Mouse (Mus musculus): ENCODE results near the gene E2f8. TPM values are rescaled to one million over a fixed set of nuclear protein-coding genes. Genes with fewer than 3 reads are reported as not detected.

E2f8 gene
- polyA plus RNA-seq, 1 experiment from 2014 or later, result 29.1 TPM

DNA sequence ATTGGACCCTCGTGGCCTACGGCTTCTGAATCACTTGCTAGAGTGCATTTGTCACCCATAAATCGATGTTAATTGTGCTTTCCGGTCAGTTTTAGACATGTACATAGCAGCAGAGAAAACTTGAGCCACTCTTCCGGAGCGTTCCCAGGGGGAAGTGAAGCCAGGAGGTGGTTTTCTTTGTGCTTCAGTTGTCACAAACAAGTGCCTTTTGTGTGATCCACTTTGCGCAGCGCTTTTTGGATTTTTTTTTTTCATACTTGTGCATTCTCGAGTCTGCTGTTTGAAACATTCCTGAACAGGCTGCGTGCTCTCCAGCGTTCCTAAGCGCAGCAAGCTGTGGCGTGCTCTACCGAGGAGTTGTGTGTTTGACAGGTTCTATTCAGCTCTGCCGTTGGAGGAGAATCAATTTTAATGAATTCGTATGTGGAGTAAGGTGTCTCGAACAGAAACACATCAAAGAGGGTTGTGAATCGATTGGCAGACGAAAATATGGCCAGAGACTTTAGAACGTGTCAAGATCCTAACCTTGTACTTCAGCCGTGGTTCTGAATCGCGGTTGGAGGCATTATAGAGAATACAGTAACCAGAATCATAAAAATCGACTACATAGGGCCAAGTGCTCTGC, 16.3 kb upstream of the E2f8 start:
- Histone ChIP-seq H3K36me3 (ENCODE audit: control insufficient read depth, insufficient read depth, low read length) (no peaks in the 10 kb centered on the region), H3K27ac (ENCODE audit: low read depth, low read length) (peak overlapping the region; percentile 41; the same call in 1 of the 2 replicates), H3K9ac (ENCODE audit: low read length) (no peak overlapping the region; the same call in 1 of the 2 replicates), H3K27me3 (ENCODE audit: control insufficient read depth, insufficient read depth, low read length) (peaks cover 12% of the 10 kb centered on the region; the same call in 1 of the 2 replicates), H3K4me1 (replicated peaks; ENCODE audit: control insufficient read depth, insufficient read depth, low read length) (peaks cover 16% of the 10 kb centered on the region), H3K9me3 (ENCODE audit: control insufficient read depth, low read length) (no peaks in the 10 kb centered on the region), H3K4me2 (ENCODE audit: low read depth, low read length, severe bottlenecking) (peak overlapping the region; percentile 22; the same call in 1 of the 2 replicates), H3K4me3 (ENCODE audit: low read depth, low read length) (no peak overlapping the region)
- no peak for ATAC-seq (replicated peaks; ENCODE audit: low FRiP score)
- DNase-seq (ENCODE audit: low spot score), result no peak
- WGBS, result 31% methylated on average over 24 of the region's 24 CpGs

DNA sequence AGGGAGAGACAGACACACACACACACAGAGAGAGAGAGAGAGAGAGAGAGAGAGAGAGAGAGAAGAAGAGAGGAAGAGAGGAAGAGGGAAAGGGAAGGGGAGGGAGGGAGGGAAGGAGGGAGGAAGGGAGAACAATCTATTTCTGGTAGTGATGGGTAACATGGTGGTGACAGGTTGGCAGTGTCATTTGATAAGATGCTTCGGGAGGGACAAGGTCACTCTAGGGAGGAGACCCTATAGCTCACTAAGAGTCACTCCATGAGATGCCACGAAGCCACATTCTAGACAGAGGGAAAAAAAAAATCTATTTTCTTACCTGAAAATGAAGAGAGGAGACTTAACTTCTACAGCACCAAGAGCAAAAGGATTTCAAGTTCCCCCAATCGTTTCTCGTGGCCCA, 14.7 kb upstream of the E2f8 start:
- Histone ChIP-seq H3K9ac (ENCODE audit: low read length) (no peak overlapping the region), H3K9me3 (ENCODE audit: control insufficient read depth, low read length) (no peaks in the 10 kb centered on the region), H3K4me1 (replicated peaks; ENCODE audit: control insufficient read depth, insufficient read depth, low read length) (peaks cover 18% of the 10 kb centered on the region), H3K36me3 (ENCODE audit: control insufficient read depth, insufficient read depth, low read length) (no peaks in the 10 kb centered on the region), H3K4me3 (ENCODE audit: low read depth, low read length) (no peak overlapping the region), H3K27ac (ENCODE audit: low read depth, low read length) (no peak overlapping the region), H3K4me2 (ENCODE audit: low read depth, low read length, severe bottlenecking) (no peak overlapping the region), H3K27me3 (ENCODE audit: control insufficient read depth, insufficient read depth, low read length) (peaks cover 12% of the 10 kb centered on the region; the same call in 1 of the 2 replicates)
- no peak for DNase-seq (ENCODE audit: low spot score)
- 89% methylated on average over 4 of the region's 4 CpGs for WGBS
- no peak for ATAC-seq (replicated peaks; ENCODE audit: low FRiP score)

DNA sequence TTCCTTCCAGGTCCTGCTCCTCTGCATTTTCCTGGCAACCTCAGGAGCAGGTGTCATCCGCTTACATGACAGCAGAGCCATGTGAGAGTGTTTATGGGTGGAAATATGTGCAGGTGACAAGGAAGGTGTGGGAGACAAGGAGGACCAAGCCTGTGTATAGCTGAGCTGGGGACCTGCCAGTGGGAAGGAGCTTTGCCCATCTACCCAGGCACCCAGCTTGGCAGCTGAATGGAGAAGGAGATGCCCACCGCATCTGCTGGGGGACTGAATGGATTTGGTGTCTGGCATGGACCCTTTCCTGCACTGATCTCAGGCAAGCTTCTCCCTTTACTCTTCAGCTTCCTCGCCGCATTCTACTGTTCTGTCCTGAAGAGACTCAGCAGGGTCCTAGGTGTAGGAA, 14.1 kb upstream of the E2f8 start:
- Histone ChIP-seq H3K4me3 (ENCODE audit: low read depth, low read length) (no peak overlapping the region), H3K9me3 (ENCODE audit: control insufficient read depth, low read length) (no peaks in the 10 kb centered on the region), H3K9ac (ENCODE audit: low read length) (no peak overlapping the region), H3K4me1 (replicated peaks; ENCODE audit: control insufficient read depth, insufficient read depth, low read length) (peaks cover 22% of the 10 kb centered on the region), H3K4me2 (ENCODE audit: low read depth, low read length, severe bottlenecking) (no peak overlapping the region), H3K27me3 (ENCODE audit: control insufficient read depth, insufficient read depth, low read length) (peaks cover 12% of the 10 kb centered on the region; the same call in 1 of the 2 replicates), H3K27ac (ENCODE audit: low read depth, low read length) (no peak overlapping the region), H3K36me3 (ENCODE audit: control insufficient read depth, insufficient read depth, low read length) (no peaks in the 10 kb centered on the region)
- 93% methylated on average over 4 of the region's 4 CpGs for WGBS
- DNase-seq (ENCODE audit: low spot score) (no peak), ATAC-seq (replicated peaks; ENCODE audit: low FRiP score) (no peak)

- no peak for DNase-seq (ENCODE audit: low spot score)
- H3K27me3 ChIP-seq (ENCODE audit: control insufficient read depth, insufficient read depth, low read length), result peaks cover 10% of the 10 kb centered on the region; the same call in 1 of the 2 replicates
- WGBS, result 76% methylated on average over 6 of the region's 6 CpGs
These were observed 13.4 kb upstream of the E2f8 start for GRCm38 (mm10) chr7:48894763-48895162.

DNA sequence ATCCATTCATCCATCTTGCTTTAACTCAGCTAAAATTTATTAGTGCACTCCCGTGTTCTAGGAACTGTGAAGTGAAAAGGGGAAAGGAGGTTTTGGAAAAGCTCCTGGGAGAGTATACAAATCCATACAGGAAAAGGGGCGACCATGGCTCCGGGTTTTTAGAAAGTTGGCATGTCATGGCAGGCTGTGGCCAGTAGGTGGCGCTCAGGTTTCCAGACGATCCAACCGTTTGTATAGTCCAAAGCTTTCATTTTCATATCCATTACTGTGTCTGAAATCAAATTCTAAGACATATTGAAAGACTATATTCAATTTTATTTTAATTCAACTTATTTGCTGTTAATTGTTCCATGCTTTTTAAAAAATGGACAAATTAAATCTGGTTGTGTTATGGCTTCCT, 12.8 kb upstream of the E2f8 start:
- Histone ChIP-seq H3K9me3 (ENCODE audit: control insufficient read depth, low read length) (no peaks in the 10 kb centered on the region), H3K27ac (ENCODE audit: low read depth, low read length) (no peak overlapping the region), H3K9ac (ENCODE audit: low read length) (no peak overlapping the region), H3K27me3 (ENCODE audit: control insufficient read depth, insufficient read depth, low read length) (peaks cover 8% of the 10 kb centered on the region; the same call in 1 of the 2 replicates), H3K4me2 (ENCODE audit: low read depth, low read length, severe bottlenecking) (no peak overlapping the region), H3K36me3 (ENCODE audit: control insufficient read depth, insufficient read depth, low read length) (no peaks in the 10 kb centered on the region), H3K4me3 (ENCODE audit: low read depth, low read length) (no peak overlapping the region), H3K4me1 (replicated peaks; ENCODE audit: control insufficient read depth, insufficient read depth, low read length) (peaks cover 24% of the 10 kb centered on the region)
- DNase-seq (ENCODE audit: low spot score) (peak; percentile 84), ATAC-seq (replicated peaks; ENCODE audit: low FRiP score) (no peak)
- 3% methylated on average over 6 of the region's 6 CpGs for WGBS

More at GRCm38 (mm10) chr7:48894763-48895162, 13.4 kb upstream of the E2f8 start:
- H3K4me3 ChIP-seq (ENCODE audit: low read depth, low read length), result no peak overlapping the region
- H3K9me3 ChIP-seq (ENCODE audit: control insufficient read depth, low read length), result no peaks in the 10 kb centered on the region
- no peaks in the 10 kb centered on the region for H3K36me3 ChIP-seq (ENCODE audit: control insufficient read depth, insufficient read depth, low read length)
- no peak for ATAC-seq (replicated peaks; ENCODE audit: low FRiP score)
- H3K9ac ChIP-seq (ENCODE audit: low read length), result no peak overlapping the region
- peaks cover 24% of the 10 kb centered on the region for H3K4me1 ChIP-seq (replicated peaks; ENCODE audit: control insufficient read depth, insufficient read depth, low read length)
- no peak overlapping the region for H3K27ac ChIP-seq (ENCODE audit: low read depth, low read length)
- H3K4me2 ChIP-seq (ENCODE audit: low read depth, low read length, severe bottlenecking), result no peak overlapping the region

DNA sequence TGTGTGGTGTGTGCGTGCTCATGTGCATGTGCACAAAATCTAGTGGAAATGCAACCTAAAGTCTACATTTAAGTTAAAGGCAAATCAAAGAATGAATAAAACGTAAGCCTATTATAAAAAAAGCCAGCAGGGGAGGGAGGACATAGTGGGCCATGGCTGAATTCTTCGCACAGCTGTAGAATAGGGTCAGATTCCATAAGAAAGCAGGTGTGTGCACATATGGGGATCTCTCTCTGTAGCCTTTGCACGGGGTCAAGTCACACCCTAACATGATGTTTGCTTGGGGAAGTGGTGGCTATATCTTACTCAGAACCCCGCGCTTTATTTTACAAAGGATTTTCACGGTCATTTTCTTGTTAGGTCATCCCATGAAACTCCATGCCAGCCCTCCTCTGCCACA, 11.7 kb upstream of the E2f8 start:
- peaks cover 23% of the 10 kb centered on the region for H3K4me1 ChIP-seq (replicated peaks; ENCODE audit: control insufficient read depth, insufficient read depth, low read length)
- H3K4me3 ChIP-seq (ENCODE audit: low read depth, low read length), result no peak overlapping the region
- H3K27me3 ChIP-seq (ENCODE audit: control insufficient read depth, insufficient read depth, low read length), result peaks cover 4% of the 10 kb centered on the region; the same call in 1 of the 2 replicates
- no peak overlapping the region for H3K9ac ChIP-seq (ENCODE audit: low read length)
- WGBS, result 82% methylated on average over 7 of the region's 7 CpGs
- no peak for ATAC-seq (replicated peaks; ENCODE audit: low FRiP score)
- no peak overlapping the region for H3K27ac ChIP-seq (ENCODE audit: low read depth, low read length)
- no peaks in the 10 kb centered on the region for H3K9me3 ChIP-seq (ENCODE audit: control insufficient read depth, low read length)
- no peak overlapping the region for H3K4me2 ChIP-seq (ENCODE audit: low read depth, low read length, severe bottlenecking)
- no peak for DNase-seq (ENCODE audit: low spot score)
- no peaks in the 10 kb centered on the region for H3K36me3 ChIP-seq (ENCODE audit: control insufficient read depth, insufficient read depth, low read length)

DNA sequence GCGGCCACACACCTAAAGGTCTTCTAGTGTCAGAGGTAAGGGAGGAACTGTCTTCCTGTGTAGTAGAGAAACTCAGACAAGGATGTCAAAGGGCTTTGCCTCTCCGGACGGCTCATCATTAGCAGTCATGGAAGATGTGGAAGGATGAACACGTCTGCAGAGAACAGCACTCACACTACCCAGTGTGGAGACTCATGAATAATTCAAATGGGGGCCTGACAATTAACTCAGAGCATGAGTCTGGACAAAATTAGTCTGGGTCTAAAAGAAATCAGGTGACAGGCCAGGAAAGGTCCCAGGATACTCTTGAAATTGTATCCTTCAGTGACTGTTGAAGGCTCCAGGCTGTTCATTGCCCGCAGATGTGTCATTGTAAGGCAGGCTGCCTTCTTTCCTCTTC, 9.6 kb upstream of the E2f8 start:
- Histone ChIP-seq H3K27me3 (ENCODE audit: control insufficient read depth, insufficient read depth, low read length) (peaks cover 4% of the 10 kb centered on the region; the same call in 1 of the 2 replicates), H3K27ac (ENCODE audit: low read depth, low read length) (0 out of 2 replicates have a peak overlapping the region, but pooled peaks have one; percentile 31), H3K4me2 (ENCODE audit: low read depth, low read length, severe bottlenecking) (no peak overlapping the region), H3K36me3 (ENCODE audit: control insufficient read depth, insufficient read depth, low read length) (no peaks in the 10 kb centered on the region), H3K9me3 (ENCODE audit: control insufficient read depth, low read length) (no peaks in the 10 kb centered on the region), H3K4me3 (ENCODE audit: low read depth, low read length) (no peak overlapping the region), H3K4me1 (replicated peaks; ENCODE audit: control insufficient read depth, insufficient read depth, low read length) (peaks cover 13% of the 10 kb centered on the region; the same call in 1 of the 2 replicates), H3K9ac (ENCODE audit: low read length) (peak overlapping the region; percentile 20; the same call in 1 of the 2 replicates)
- DNase-seq (ENCODE audit: low spot score) (no peak), ATAC-seq (replicated peaks; ENCODE audit: low FRiP score) (peak; percentile 63)
- WGBS, result 38% methylated on average over 5 of the region's 5 CpGs

- DNase-seq (ENCODE audit: low spot score), result no peak
- WGBS, result 78% methylated on average over 2 of the region's 2 CpGs
- peaks cover 10% of the 10 kb centered on the region for H3K27me3 ChIP-seq (ENCODE audit: control insufficient read depth, insufficient read depth, low read length)
- no peak overlapping the region for H3K4me2 ChIP-seq (ENCODE audit: low read depth, low read length, severe bottlenecking)
- no peaks in the 10 kb centered on the region for H3K9me3 ChIP-seq (ENCODE audit: control insufficient read depth, low read length)
- H3K4me3 ChIP-seq (ENCODE audit: low read depth, low read length), result no peak overlapping the region
- H3K4me1 ChIP-seq (replicated peaks; ENCODE audit: control insufficient read depth, insufficient read depth, low read length), result peaks cover 13% of the 10 kb centered on the region; the same call in 1 of the 2 replicates
- H3K27ac ChIP-seq (ENCODE audit: low read depth, low read length), result no peak overlapping the region
- ATAC-seq (replicated peaks; ENCODE audit: low FRiP score), result no peak
- H3K36me3 ChIP-seq (ENCODE audit: control insufficient read depth, insufficient read depth, low read length), result no peaks in the 10 kb centered on the region
- no peak overlapping the region for H3K9ac ChIP-seq (ENCODE audit: low read length)
These were observed 7.4 kb upstream of the E2f8 start for GRCm38 (mm10) chr7:48888751-48889150.

- Histone ChIP-seq H3K27ac (ENCODE audit: low read depth, low read length) (no peak overlapping the region), H3K27me3 (ENCODE audit: control insufficient read depth, insufficient read depth, low read length) (peaks cover 11% of the 10 kb centered on the region), H3K4me1 (replicated peaks; ENCODE audit: control insufficient read depth, insufficient read depth, low read length) (peaks cover 13% of the 10 kb centered on the region; the same call in 1 of the 2 replicates), H3K9ac (ENCODE audit: low read length) (no peak overlapping the region), H3K4me2 (ENCODE audit: low read depth, low read length, severe bottlenecking) (no peak overlapping the region), H3K9me3 (ENCODE audit: control insufficient read depth, low read length) (no peaks in the 10 kb centered on the region), H3K4me3 (ENCODE audit: low read depth, low read length) (no peak overlapping the region), H3K36me3 (ENCODE audit: control insufficient read depth, insufficient read depth, low read length) (no peaks in the 10 kb centered on the region)
- DNase-seq (ENCODE audit: low spot score) (no peak), ATAC-seq (replicated peaks; ENCODE audit: low FRiP score) (no peak)
- 48% methylated on average over 8 of the region's 8 CpGs for WGBS
These were observed 6.6 kb upstream of the E2f8 start for GRCm38 (mm10) chr7:48887973-48888372.

All from forebrain, embryonic 11.5 days (tissue).